Mouse (Mus musculus) inflammation-experienced regulatory T-cells, adult 6 months (primary cell): ENCODE results near the gene Cyp2c70. TPM values are rescaled to one million over a fixed set of nuclear protein-coding genes. Genes with fewer than 3 reads are reported as not detected.
"Not testable (repeated sequence)": the region's sequence is repeated elsewhere in the genome, so short reads cannot be mapped to it uniquely, and the experiment has no call there.

Source experiments
- ATAC-seq: one replicate; pipeline ENCODE4 v1.8.0; 2017
- polyA plus RNA-seq, 3 experiments: library from polyadenylated mRNA; unstranded; fragments of 100-300 nt; shearing (Covaris generic); gene quantifications; one replicate each; pipeline ENCODE4 v1.2.1; 2017

Gene Cyp2c70
- not detected for polyA plus RNA-seq

GRCm38 (mm10) chr19:40187160-40187559 lies at the start of gene Cyp2c70:
Gene Cyp2c70, minus strand, starts transcription at chr19:40187333.
- no peak for ATAC-seq

- ATAC-seq = no peak
These were observed 45.4 kb upstream of the Cyp2c70 start for GRCm38 (mm10) chr19:40232560-40232959.

DNA sequence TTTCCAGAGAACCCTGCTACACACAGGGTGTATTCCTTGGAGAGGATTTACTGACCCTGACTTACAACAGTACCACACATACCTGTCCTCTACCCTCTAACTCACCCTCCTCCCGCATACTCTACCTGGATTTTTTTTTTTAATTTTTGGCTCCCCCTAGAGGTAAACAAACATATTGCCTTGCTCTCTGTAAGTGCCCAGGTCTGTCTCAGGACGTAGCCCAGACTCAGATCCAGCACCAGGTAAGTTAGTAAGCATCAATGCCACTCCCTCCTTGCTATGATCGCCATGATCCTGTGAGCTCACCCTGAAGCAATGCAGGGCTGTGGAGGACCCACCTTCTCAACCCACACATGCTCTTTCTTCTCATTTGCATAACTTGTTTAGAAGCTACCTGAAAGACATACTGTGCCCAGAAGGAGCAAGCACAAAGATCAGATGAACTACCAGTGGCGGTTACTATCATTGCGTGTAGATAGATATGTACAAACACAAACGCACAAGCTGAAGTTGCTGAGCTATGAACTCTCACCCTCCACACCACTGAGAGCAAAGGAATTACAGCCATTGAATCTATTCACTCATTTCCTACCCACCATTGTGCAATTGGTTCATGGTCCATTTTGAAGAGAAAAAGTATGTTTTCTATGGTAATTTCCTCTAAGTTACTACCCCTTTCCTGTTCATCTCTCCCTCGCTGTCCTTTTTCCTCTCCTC lies 44.9 kb upstream of the Cyp2c70 start:
- peak; percentile 50 for ATAC-seq

GRCm38 (mm10) chr19:40231074-40231738 lies 44.1 kb upstream of the Cyp2c70 start:
- ATAC-seq = no peak

DNA sequence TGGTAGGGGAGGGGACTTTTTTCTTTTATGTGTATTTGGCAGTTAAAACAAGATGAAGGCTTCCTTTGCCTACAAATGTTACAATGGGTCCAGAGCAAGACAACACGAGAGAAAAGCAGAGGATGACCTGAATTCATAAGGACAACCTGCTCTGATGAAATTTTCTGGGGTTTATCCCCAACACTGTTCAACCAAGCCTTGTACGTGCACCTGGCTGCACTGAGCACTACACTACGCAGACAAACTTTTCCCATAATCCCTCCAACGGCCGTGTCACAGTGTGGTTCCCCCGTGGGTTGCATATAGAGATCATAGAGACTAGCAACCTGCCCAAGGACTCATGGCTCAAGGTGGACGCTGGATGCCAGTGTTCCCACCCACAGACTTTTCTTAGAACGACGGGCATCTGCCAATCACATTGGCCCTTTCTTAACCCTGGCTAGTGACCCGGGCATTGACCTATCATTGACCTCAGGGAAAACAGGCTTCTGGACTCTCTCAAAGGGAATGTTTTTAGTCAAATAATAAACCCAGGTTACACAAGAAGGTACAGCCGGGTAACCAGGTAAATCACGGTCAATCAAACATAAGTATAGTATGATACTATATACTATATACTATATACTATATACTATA lies 39.5 kb upstream of the Cyp2c70 start:
- ATAC-seq = no peak

GRCm38 (mm10) chr19:40225761-40226110 lies 38.6 kb upstream of the Cyp2c70 start:
- ATAC-seq = no peak

DNA sequence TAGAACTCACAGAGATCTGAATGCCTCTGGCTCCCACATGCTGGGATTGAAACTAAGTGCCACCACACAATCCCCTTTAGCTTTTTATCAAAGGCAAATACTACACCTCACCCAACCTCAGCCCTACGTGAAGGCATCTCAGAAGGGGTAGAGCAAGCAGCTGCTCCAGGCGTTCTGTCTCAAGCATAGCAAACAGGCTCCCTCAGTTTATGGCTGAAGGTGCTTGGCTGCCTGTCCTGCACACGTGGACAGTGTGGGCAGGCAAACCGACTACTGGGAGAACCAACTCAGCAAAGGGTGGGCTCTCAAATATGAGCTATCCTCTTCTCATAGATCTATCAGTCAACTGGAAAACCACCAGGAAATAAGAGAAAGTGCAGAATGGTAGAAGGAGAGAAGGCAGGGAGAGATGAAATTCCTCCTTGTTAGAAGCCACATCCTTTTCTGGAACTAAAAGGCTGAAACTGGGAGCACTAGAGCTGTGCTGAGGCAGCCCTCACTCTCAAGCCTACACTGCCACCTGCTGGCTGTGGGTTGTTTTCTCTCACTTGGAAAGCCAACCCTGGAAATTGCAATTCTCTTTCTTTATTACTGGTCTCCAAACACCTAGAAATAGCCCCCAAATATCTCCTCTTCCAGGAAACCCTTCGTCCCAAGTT lies 38.1 kb upstream of the Cyp2c70 start:
- ATAC-seq = no peak

GRCm38 (mm10) chr19:40222307-40222706 lies 35.2 kb upstream of the Cyp2c70 start:
- not testable (repeated sequence) for ATAC-seq

GRCm38 (mm10) chr19:40220878-40221277 lies 33.7 kb upstream of the Cyp2c70 start:
- no peak for ATAC-seq

GRCm38 (mm10) chr19:40202947-40203346 lies 15.8 kb upstream of the Cyp2c70 start:
- not testable (repeated sequence) for ATAC-seq

DNA sequence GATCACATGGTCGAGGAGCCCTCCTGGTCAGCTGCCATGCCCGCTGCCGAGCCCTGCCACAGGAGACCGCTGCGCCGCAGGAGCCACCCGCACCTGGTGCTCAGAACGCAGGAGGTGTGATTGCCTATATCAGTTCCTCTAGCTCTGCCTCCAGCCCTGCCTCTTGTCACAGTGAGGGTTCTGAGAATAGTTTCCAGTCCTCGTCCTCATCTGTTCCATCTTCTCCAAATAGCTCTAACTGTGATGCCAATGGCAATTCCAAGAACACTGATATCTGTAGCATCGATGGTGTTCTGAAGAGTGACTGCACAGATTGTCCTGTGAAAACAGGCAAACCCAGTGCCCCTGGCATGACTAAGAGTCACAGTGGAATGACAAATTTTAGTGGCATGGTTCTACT lies 3.5 kb upstream of the Cyp2c70 start:
- ATAC-seq = no peak

DNA sequence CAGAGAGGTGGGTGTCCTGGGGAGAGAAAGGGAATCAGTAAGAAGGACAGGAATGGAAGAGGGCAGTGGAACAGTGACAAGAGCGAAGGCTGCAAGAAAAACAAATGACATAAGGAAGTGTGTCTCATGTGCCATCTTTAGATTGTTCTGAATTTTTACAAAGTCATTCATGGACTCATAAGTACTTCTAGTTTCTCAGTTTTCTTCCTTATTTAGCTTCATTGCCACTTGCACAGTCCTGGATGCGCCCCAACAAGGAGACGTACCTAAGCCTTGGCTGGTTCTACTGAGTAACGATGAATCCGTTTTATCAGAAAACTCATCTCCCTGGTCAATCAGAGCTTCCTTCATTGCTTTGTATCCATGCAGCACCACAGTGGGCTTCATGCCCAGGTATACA lies 3.5 kb downstream of the Cyp2c70 start:
- no peak for ATAC-seq

DNA sequence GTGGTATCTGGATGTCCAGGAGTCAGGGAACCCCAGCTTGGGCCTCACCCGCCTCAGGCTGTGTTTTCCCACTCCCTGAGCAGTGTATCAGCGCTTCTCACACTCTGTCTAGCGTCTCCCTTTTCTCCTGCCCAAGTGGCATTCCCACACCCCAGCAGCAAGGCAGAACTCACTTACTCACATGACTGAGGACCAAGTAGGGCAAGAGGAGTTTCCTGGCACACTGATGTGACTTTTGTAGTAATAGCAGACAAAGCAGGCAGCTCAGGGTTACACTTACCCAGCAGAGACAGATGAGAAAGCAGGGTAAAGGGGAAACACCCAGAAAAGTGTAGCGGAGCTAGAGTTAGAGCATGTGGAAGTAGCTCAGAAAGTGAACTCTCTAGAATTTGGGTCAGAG lies 8.8 kb downstream of the Cyp2c70 start:
- ATAC-seq = no peak

- not testable (repeated sequence) for ATAC-seq
These were observed 18.7 kb downstream of the Cyp2c70 start for GRCm38 (mm10) chr19:40168391-40168790.

DNA sequence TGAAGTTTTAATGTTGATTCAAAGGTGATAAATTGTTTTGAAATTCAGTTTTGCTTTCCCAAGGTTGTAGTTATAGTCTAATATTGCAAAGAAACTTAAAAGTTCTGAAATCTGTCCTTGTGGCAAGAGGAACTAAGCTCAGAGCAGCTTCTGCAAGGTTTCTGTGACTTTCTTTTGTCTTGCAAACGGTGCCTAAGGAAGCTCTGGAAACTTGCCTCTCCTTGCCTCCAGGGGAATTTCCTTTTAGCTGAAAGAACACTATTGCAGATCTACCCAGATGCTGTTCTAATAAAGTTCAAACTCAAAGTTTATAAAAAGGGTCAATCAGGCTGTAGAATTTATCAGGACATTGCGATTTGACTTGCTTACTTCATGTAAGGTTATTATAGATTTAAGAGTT lies 60.1 kb downstream of the Cyp2c70 start:
- ATAC-seq = not testable (repeated sequence)

DNA sequence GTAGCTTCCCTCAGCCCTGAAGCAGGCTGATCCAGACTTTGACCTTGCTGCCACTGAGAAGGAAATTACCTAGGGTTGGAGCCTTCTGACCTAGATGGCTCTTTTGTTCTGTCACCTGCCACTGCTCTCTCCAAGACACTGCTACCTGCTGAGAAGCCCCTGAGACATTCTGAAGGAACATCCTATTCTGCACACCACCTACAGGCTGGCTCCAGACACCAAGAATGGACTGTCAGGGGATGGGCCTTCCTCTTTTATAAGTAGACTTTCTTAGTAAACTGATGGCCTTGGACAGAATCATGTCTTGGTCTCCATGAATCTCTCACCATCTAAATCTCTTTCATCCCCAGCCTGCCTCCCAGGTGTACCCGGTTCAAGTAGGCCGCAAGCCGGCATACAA lies 62.0 kb downstream of the Cyp2c70 start:
- not testable (repeated sequence) for ATAC-seq

GRCm38 (mm10) chr19:40119624-40120023 lies 67.5 kb downstream of the Cyp2c70 start:
- not testable (repeated sequence) for ATAC-seq

Other genes starting within 250 kb of the Cyp2c70 start
- gene Cyp2c37, start 194.9 kb downstream of the Cyp2c70 start, polyA plus RNA-seq = not detected
- not detected for gene Cyp2c54, start 113.5 kb downstream of the Cyp2c70 start, polyA plus RNA-seq
- gene Cyp2c50, start 97.6 kb downstream of the Cyp2c70 start, polyA plus RNA-seq = not detected
- 100 to 1,000 TPM; 103 to 158 (median 146) TPM for gene Pdlim1, start 84.5 kb upstream of the Cyp2c70 start, polyA plus RNA-seq